Mouse (Mus musculus): ENCODE results near the gene Adipor1.

Adipor1 gene

DNA sequence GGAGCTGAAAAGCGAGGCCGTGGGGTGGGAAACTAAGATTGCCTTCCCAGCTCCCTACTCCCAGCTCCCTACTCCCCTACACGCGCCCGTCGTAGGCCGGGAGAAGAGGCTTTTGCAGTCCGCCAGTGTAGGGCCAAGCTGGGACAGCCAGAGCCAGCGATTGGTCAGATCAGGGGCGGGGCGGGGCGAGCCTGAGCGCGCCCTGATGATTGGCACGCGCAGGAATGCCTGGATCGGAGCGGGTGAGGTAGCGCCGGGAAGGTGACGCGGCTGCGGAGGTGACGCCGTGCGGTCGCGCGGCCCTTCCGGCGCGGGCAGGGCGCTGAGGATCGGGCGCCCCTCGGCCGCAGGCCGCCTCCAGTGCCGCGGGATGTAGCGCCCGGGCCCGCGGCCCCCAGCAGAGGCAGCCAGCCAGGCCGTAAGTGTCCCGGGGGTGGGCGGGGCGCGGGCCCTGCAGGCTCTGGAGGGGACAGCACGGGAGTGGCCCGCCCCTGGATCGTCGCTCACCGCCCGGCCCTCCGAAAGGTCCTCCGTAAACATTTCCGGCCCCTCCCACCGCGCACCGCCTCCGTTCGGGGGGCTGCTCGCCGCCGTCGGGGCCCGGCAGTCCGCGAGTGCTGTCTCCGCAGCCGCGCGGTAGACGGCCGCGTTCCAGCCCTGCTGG, at the start of gene Adipor1:
Adipor1 (plus strand) TSS at position 211 of the 664 bp plus-strand sequence.
- DNase-seq (ENCODE audit: low read depth in 1 of 2, low spot score in 2 of 2) = peak; percentile 89 to 90

DNA sequence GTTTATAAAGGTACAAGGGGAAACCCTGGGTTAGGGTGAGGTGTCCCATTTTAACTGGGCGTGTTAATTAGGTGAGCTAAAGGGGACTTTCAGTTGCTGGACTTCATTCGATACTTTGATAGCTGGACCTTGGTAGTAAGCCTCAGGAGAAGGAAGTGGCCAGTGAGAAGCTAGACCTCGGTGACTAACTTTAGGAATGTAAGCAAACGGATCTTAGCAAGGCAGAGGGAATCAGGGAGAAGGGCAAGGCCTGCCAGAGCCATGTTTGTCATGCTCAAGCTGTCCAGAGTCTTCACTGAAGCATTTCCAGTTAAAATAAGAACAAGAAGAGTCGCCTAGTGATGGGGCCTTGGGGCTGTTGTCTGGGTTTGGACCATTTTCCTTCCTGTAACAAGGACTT, 49.7 kb upstream of the Adipor1 start:
- no peak for DNase-seq (ENCODE audit: low read depth in 1 of 2, low spot score in 2 of 2)

DNA sequence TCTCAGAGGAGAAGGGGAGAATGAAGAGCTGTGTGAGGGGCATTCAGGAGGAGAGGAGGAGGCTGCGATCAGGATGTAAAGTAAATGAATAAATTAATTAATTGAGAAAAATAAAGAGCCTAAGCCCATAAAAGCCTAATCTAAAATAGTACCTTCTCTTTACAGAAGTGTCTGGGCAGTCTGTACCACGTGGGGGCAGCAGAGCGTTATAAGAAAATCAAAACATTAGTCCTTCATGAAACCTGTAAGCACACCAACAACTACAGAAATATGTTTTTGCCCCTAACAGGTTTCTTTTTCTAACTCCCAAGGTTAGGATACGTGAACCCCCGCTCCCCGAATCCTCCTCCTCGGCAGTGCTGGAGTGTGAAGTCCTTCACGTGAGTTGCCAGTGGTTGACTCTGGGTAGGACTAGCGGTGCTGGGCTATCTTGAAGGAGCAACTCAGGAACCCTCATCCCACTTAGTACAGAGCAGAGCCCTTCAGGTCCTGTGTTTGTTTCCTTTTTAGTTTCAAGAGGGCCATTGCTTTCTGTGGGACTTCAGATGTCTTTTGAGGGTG, 46.3 kb upstream of the Adipor1 start:
- DNase-seq (ENCODE audit: low read depth in 1 of 2, low spot score in 2 of 2) = peak in 1 of 2 experiments; percentile 36

- DNase-seq (ENCODE audit: low read depth in 1 of 2, low spot score in 2 of 2) = no peak
These were observed 41.1 kb upstream of the Adipor1 start for GRCm38 (mm10) chr1:134374124-134374523.

DNA sequence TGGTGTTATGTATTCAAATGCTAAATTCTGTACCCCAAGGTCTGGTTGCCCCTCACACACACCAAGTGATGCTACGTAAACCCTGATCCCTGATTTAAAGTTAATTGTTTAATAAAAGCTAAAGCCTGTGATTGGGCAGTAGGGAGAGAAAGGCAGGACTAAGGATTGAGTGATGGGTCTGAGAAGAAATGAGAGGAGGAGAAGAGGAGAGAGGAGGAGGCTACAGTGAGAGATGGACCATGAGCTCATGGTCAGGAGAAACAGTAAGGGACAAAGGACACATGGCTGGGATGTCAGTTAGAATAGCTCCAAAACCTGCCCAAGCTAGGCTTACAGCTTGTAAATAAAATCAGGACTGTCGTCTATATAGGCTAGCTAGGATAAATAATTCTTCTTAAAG, 34.1 kb upstream of the Adipor1 start:
- DNase-seq (ENCODE audit: low read depth in 1 of 2, low spot score in 2 of 2) = no peak

- no peak for DNase-seq (ENCODE audit: low read depth in 1 of 2, low spot score in 2 of 2)
These were observed 33.2 kb upstream of the Adipor1 start for GRCm38 (mm10) chr1:134381795-134382625.

- no peak for DNase-seq (ENCODE audit: low read depth in 1 of 2, low spot score in 2 of 2)
These were observed 30.6 kb upstream of the Adipor1 start for GRCm38 (mm10) chr1:134384581-134384980.

GRCm38 (mm10) chr1:134385176-134385575, 30.0 kb upstream of the Adipor1 start:
- DNase-seq (ENCODE audit: low read depth in 1 of 2, low spot score in 2 of 2) = no peak

- no peak for DNase-seq (ENCODE audit: low read depth in 1 of 2, low spot score in 2 of 2)
These were observed 29.5 kb upstream of the Adipor1 start, which contains the start of gene 4933406M09Rik for GRCm38 (mm10) chr1:134385666-134386065. Gene 4933406M09Rik, plus strand, starts transcription at chr1:134385940.

DNA sequence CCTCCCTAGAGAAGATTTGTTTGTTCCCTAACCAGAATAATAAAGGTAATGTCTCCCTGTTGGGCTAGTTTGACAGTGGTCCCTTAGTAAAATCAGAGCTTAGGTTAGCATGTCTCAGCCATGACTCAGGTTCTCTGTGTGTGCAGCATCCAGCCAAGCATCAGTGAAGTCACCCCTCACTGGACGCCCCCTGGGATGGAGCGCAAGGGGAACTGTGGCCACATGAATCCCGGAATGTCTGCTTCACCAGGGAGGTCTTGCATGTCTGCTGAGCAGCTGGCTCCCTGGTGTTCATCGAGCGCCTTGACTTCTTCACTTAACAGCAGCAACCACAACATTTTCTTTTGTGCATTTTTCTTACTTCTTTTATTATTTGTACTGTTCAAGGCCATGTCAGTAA, 21.4 kb upstream of the Adipor1 start:
- DNase-seq (ENCODE audit: low read depth in 1 of 2, low spot score in 2 of 2) = no peak

GRCm38 (mm10) chr1:134398210-134398609, 17.0 kb upstream of the Adipor1 start:
- DNase-seq (ENCODE audit: low read depth in 1 of 2, low spot score in 2 of 2) = no peak

GRCm38 (mm10) chr1:134399735-134400134, 15.4 kb upstream of the Adipor1 start:
- DNase-seq (ENCODE audit: low read depth in 1 of 2, low spot score in 2 of 2) = no peak

GRCm38 (mm10) chr1:134405509-134406413, 9.4 kb upstream of the Adipor1 start, which contains the start of gene Cyb5r1:
Gene Cyb5r1, plus strand, starts transcription at chr1:134405559.
- peak in 1 of 2 experiments; percentile 61 for DNase-seq (ENCODE audit: low read depth in 1 of 2, low spot score in 2 of 2)

- no peak for DNase-seq (ENCODE audit: low read depth in 1 of 2, low spot score in 2 of 2)
These were observed 8.8 kb upstream of the Adipor1 start for GRCm38 (mm10) chr1:134406414-134406771.

- DNase-seq (ENCODE audit: low read depth in 1 of 2, low spot score in 2 of 2) = no peak
These were observed 7.1 kb upstream of the Adipor1 start for GRCm38 (mm10) chr1:134408080-134408479.

- no peak for DNase-seq (ENCODE audit: low read depth in 1 of 2, low spot score in 2 of 2)
These were observed 3.2 kb upstream of the Adipor1 start for GRCm38 (mm10) chr1:134411706-134412629.

- DNase-seq (ENCODE audit: low read depth in 1 of 2, low spot score in 2 of 2) = no peak
These were observed 1.1 kb upstream of the Adipor1 start for GRCm38 (mm10) chr1:134414038-134414437.

GRCm38 (mm10) chr1:134414501-134415167, 544 bp upstream of the Adipor1 start:
- no peak for DNase-seq (ENCODE audit: low read depth in 1 of 2, low spot score in 2 of 2)

- no peak for DNase-seq (ENCODE audit: low read depth in 1 of 2, low spot score in 2 of 2)
These were observed 3.3 kb downstream of the Adipor1 start for GRCm38 (mm10) chr1:134418414-134418975.

Measured in monocyte, adult 2 months (primary cell).